Mouse (Mus musculus) stomach, postnatal 0 days (tissue): ENCODE measurements at regions not wholly inside any gene's neighbourhood (a gene's known extent, or its start where the extent isn't known, plus 50 kb on each side); places are given as distances from the start of the nearest gene placed in this dataset.
A peak's percentile ranks its signal among the peaks of the same experiment; 100 is the strongest.

ENCODE experiments used
- ATAC-seq: fragments of 200-750 bp; cut with Nextera tagmentation; 2 replicates; pipeline ENCODE4 v1.8.0; 2017; ENCODE audit not compliant: low FRiP score, low TSS enrichment
- DNase-seq: peaks from one replicate; pipeline ENCODE4 v3.0.0-alpha.2; 2016; ENCODE audit warnings: low spot score
- H3K27ac ChIP-seq: fragments of 300-500 bp; sonication (generic); replicated peaks from 2 replicates; pipeline ENCODE4 v1.5.1; 2014; ENCODE audit warnings: mild to moderate bottlenecking, control low read depth
- H3K27me3 ChIP-seq: fragments of 300-500 bp; sonication (generic); 2 replicates; pipeline ENCODE4 v1.6.1; 2014; ENCODE audit warnings: low read length; ENCODE audit not compliant: control insufficient read depth, insufficient read depth
- H3K36me3 ChIP-seq: fragments of 300-500 bp; sonication (generic); 2 replicates; pipeline ENCODE4 v1.6.1; 2014; ENCODE audit warnings: low read length, mixed read lengths; ENCODE audit not compliant: control insufficient read depth, insufficient read depth
- H3K4me1 ChIP-seq: fragments of 300-500 bp; sonication (generic); replicated peaks from 2 replicates; pipeline ENCODE4 v1.6.1; 2014; ENCODE audit warnings: antibody characterized with exemption; ENCODE audit not compliant: control insufficient read depth, insufficient read depth
- H3K4me2 ChIP-seq: fragments of 300-500 bp; sonication (generic); replicated peaks from 2 replicates; pipeline ENCODE4 v1.6.1; 2014; ENCODE audit warnings: low read depth, mild to moderate bottlenecking, control low read depth, moderate library complexity
- H3K4me3 ChIP-seq: fragments of 300-500 bp; sonication (generic); 2 replicates; pipeline ENCODE4 v1.5.1; 2014; ENCODE audit warnings: low read depth, low read length, control low read depth
- H3K9ac ChIP-seq: fragments of 300-500 bp; sonication (generic); 2 replicates; pipeline ENCODE4 v1.6.1; 2014; ENCODE audit warnings: mild to moderate bottlenecking, low read length, control low read depth, mixed read lengths
- H3K9me3 ChIP-seq: fragments of 300-500 bp; sonication (generic); 2 replicates; pipeline ENCODE4 v1.6.1; 2016; ENCODE audit warnings: low read length; ENCODE audit not compliant: control insufficient read depth
- CTCF ChIP-seq: IDR thresholded peaks from 2 replicates; pipeline ENCODE4 v1.5.1; 2016; ENCODE audit warnings: antibody characterized with exemption, low read depth, mild to moderate bottlenecking, moderate library complexity
- EP300 ChIP-seq: optimal IDR thresholded peaks from 2 replicates; pipeline ENCODE3; 2016; ENCODE audit warnings: antibody characterized with exemption
- WGBS: fragments of 180-500 bp; shearing (Covaris S2); extraction: QIAGEN DNeasy Blood & Tissue Kit; methylation state at CpG from one replicate; pipeline ENCODE4 v1.1.7; 2014; 5-methylcytosine and 5-hydroxymethylcytosine counted together

DNA sequence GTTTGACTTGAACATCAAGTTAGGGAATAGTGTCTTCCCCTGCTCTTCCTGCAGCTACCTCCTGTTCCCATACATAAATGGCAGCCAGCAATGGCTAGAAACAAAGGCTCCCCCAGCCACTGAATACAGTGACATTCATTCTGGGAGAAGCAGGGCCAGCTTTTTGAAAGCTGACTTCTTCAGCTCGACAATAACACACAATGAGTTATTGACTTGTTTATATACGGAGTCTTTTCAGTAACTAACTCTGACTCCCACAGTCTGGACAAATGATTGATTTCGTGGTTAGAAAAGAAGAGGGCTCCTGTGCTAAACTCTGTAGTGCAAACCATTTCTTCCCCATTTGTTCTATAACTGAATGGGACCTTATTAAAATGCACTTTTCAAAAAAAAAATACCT lies 146.4 kb upstream of the Dnajc24 start:
- Histone ChIP-seq H3K9ac (no peak overlapping the region), H3K27me3 (no peaks in the 10 kb centered on the region), H3K4me2 (no peak overlapping the region), H3K4me3 (no peak overlapping the region), H3K9me3 (no peaks in the 10 kb centered on the region), H3K27ac (no peak overlapping the region), H3K4me1 (no peaks in the 10 kb centered on the region), H3K36me3 (no peaks in the 10 kb centered on the region)
- 32% methylated on average over 3 of the region's 3 CpGs for WGBS
- TF ChIP-seq EP300 (no peak), CTCF (no peak)
- DNase-seq = no peak
- no peak for ATAC-seq

DNA sequence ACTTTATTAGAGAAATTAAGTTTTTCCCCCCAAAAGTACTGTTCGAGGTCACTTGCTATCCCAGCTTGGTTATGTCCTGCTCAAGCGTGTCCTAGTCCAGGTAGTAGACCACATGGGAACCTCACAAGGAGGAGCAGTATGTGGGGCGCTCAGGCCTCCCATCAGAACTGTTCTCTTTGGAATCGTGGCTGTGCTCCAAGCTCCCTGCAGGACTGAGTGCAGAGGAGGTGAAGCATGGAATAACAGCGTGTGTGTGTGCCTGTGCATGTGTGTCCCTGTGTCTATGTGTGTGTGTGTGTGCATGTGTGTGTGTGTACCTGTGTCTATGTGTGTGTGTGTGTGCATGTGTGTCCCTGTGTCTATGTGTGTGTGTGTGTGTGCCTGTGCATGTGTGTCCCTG lies 137.6 kb upstream of the Dnajc24 start:
- no peak overlapping the region for H3K4me2 ChIP-seq
- no peak overlapping the region for H3K4me3 ChIP-seq
- H3K9me3 ChIP-seq = no peaks in the 10 kb centered on the region
- no peaks in the 10 kb centered on the region for H3K27me3 ChIP-seq
- H3K4me1 ChIP-seq = no peaks in the 10 kb centered on the region
- H3K27ac ChIP-seq = no peak overlapping the region
- H3K36me3 ChIP-seq = no peaks in the 10 kb centered on the region
- ATAC-seq (no peak), DNase-seq (no peak)
- no peak for TF ChIP-seq EP300
- no peak for TF ChIP-seq CTCF
- WGBS = 90% methylated on average over 5 of the region's 5 CpGs
- H3K9ac ChIP-seq = no peak overlapping the region

DNA sequence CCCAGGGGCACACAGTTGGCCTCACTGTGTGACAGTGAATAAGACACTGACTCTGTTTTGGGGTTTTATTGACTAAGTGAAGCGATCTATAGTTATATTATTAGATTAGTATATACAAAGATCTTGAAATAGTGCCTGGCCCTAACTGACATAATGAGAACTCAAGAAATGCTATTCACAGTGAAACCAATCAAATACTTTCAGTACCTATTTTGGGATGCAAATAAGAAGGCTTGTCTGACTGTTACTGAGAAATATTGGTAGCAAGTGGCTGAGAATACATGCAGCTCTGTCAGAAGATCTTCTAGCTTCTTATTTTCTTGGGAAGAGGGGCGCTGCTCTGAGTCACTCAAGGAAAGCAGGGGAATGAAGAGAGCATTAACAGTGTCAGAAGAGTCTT lies 97.7 kb upstream of the Dnajc24 start:
- no peak overlapping the region for H3K27ac ChIP-seq
- H3K9ac ChIP-seq = no peak overlapping the region
- H3K27me3 ChIP-seq = no peaks in the 10 kb centered on the region
- no peak for TF ChIP-seq CTCF
- no peak for TF ChIP-seq EP300
- ATAC-seq = no peak
- no peaks in the 10 kb centered on the region for H3K36me3 ChIP-seq
- H3K9me3 ChIP-seq = no peaks in the 10 kb centered on the region
- no peak overlapping the region for H3K4me2 ChIP-seq
- DNase-seq = no peak
- H3K4me1 ChIP-seq = no peaks in the 10 kb centered on the region
- WGBS = 78% methylated on average over 2 of the region's 2 CpGs
- H3K4me3 ChIP-seq = no peak overlapping the region

DNA sequence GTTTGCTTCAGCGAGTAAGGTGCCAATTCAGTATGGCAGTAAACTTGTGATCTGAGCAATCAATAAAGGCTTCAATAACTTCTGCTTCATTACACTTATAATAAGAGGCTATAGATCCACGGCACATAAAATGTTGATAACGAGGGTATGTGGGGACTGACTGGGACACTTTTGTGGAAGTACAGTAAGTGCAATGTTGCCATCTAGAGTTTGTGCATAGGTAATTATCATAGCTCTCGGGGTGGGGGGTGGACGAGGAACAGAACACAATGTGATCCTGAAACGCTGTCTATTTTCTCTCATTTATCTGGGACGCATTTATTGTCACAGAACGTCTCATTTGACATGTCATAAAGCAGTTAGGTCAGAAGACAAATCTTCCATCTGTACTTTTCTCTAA lies 82.8 kb upstream of the Dnajc24 start:
- H3K27me3 ChIP-seq = no peaks in the 10 kb centered on the region
- no peak overlapping the region for H3K9ac ChIP-seq
- ATAC-seq (no peak), DNase-seq (no peak)
- no peak overlapping the region for H3K27ac ChIP-seq
- 56% methylated on average over 8 of the region's 8 CpGs for WGBS
- TF ChIP-seq CTCF (peak; percentile 26), EP300 (no peak)
- no peak overlapping the region for H3K4me2 ChIP-seq
- no peaks in the 10 kb centered on the region for H3K36me3 ChIP-seq
- no peaks in the 10 kb centered on the region for H3K9me3 ChIP-seq
- H3K4me3 ChIP-seq = no peak overlapping the region
- H3K4me1 ChIP-seq = no peaks in the 10 kb centered on the region

DNA sequence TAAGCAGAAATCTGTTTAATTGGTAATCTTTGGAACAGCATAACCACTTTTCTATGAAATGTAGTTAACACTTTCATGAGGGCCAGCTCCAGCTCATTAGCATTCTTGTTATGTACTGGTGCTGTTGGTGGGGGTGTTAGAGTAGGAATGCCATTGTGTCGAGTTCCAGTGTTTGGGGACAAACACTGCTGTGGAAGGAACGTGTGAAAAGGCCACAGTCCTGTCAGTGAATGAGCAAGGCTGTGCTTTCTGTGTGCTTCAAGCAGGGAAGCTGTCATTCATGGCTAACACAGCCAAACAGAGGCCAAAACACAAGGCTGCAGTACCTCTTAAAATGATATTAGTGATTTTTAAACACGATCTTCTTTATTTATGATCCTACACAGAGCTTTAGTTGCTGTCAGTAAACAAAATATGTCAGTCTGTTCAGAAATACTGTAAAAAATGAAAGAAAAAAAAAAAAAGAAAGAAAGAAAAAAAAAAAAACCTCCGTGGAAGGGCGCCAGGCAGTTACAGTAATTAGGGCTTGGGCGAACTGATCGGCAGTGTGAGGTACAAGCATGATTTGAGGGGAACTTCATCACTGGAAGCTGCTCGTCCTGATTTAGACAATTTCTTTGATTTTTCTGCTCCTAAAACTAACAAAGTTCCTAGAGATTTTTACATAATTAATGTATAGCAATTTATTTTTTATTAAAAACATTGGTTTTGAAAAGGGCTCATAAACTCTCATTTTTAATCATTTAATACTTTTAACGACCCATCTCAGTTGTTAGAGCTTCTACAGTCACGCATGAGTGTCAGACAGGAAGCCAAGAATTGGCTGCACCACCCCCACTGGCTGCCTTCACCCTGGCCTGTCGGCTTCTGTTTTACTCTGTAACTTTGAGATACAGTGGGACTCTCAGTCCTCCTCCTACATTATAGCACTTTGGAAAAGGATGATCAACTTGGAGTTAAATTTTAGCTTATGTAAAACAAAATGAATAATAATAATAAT lies 80.8 kb upstream of the Dnajc24 start:
- WGBS = 37% methylated on average over 11 of the region's 11 CpGs
- H3K4me2 ChIP-seq = no peak overlapping the region
- no peaks in the 10 kb centered on the region for H3K36me3 ChIP-seq
- no peak overlapping the region for H3K4me3 ChIP-seq
- H3K27ac ChIP-seq = no peak overlapping the region
- H3K9ac ChIP-seq = no peak overlapping the region
- DNase-seq (no peak), ATAC-seq (no peak)
- TF ChIP-seq EP300 = no peak
- no peak for TF ChIP-seq CTCF
- H3K27me3 ChIP-seq = no peaks in the 10 kb centered on the region
- no peaks in the 10 kb centered on the region for H3K4me1 ChIP-seq
- H3K9me3 ChIP-seq = no peaks in the 10 kb centered on the region

DNA sequence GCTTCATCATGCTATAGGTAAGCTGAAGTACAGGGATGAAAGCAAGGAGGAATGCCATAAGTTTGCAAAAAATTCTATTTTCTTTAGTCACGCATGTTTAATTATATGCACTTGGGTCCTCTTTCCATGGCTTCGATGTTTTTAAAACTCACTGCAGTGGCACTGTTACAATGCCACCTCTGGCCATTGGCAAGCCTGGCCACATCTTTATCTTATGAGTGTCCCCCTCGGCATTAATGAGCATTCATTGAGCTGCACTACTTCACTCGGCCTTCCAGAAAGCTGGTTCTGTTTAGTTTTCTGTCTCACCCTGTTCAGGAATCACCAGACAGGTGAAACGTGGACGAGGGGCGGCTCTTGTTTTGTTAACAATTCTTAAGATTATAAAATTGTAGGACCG lies 79.7 kb upstream of the Dnajc24 start:
- ATAC-seq = no peak
- no peak for DNase-seq
- no peak overlapping the region for H3K4me2 ChIP-seq
- 68% methylated on average over 8 of the region's 8 CpGs for WGBS
- no peak overlapping the region for H3K4me3 ChIP-seq
- no peak overlapping the region for H3K27ac ChIP-seq
- no peak for TF ChIP-seq EP300
- no peak for TF ChIP-seq CTCF
- H3K4me1 ChIP-seq = no peaks in the 10 kb centered on the region
- no peak overlapping the region for H3K9ac ChIP-seq
- no peaks in the 10 kb centered on the region for H3K9me3 ChIP-seq
- H3K27me3 ChIP-seq = no peaks in the 10 kb centered on the region
- H3K36me3 ChIP-seq = no peaks in the 10 kb centered on the region
